Mouse (Mus musculus) cortical plate, adult 2 months (tissue): ENCODE measurements around the gene Tnfsfm13.
"Not testable (repeated sequence)": the region's sequence is repeated elsewhere in the genome, so short reads cannot be mapped to it uniquely, and the experiment has no call there.

Source experiments
- CTCF ChIP-seq: fragments of 200-500 bp; IDR thresholded peaks from 2 replicates; pipeline ENCODE4 v1.5.1; 2011; ENCODE audit warnings: mild to moderate bottlenecking, control low read depth, low read length; ENCODE audit not compliant: insufficient read depth; ENCODE audit errors: extremely low read depth
- POLR2A ChIP-seq: fragments of 200-500 bp; IDR thresholded peaks from 2 replicates; pipeline ENCODE4 v1.6.1; 2011; ENCODE audit warnings: mild to moderate bottlenecking, low read length, control low read depth; ENCODE audit not compliant: insufficient read depth; ENCODE audit errors: extremely low read depth

- TF ChIP-seq CTCF, POLR2A: not testable (repeated sequence)
These were observed 35.5 kb upstream of the Tnfsfm13 start for GRCm38 (mm10) chr11:69731408-69731807.
